Mouse (Mus musculus) right cerebral cortex, adult 2 months (tissue): ENCODE measurements around the gene Aurka.

ENCODE experiments used
- DNase-seq, 2 experiments: peaks; one replicate each; pipeline ENCODE4 v3.0.0; 2021 to 2022; ENCODE audit warnings: low spot score in 2 of 2

Aurka gene

DNA sequence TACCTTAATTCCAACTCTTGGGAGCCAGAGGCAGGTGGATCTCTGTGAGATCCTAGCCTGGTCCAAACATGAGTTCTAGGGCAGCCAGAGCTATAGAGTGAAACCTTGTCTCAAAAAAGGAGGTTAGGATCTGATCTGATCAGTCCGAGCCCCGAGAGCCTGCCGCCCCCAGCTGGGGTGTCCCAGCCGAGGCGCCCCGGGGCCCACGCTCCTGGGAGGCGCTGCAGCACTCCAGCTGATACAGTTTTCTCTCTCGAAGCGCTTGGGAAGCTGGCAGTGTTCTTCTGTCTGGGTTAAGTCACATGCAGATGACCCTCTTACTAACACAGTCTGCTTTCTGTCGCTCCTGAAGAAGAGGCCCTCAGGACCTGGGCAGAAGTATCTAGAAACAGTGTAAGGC is 11.0 kb upstream of the Aurka start:
- DNase-seq, result no peak

DNA sequence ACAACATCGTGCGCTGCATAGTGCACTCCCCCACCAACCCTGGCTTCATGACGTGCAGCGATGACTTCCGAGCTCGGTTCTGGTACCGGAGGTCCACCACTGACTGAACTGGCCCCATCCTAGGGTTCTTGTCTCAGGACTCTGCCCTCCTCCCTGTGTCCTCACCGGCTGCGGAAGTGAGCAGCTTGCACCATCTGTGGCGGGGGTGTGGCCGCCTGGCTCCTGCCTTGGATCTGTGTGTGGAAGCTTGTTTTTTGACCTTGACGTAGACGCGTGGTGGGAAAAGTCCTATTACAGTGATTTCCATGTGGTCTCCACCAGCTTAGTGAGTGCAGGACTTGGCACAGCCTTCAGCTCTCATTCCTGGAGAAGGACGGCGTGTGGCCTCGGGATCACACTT is 10.2 kb upstream of the Aurka start:
- no peak for DNase-seq

DNA sequence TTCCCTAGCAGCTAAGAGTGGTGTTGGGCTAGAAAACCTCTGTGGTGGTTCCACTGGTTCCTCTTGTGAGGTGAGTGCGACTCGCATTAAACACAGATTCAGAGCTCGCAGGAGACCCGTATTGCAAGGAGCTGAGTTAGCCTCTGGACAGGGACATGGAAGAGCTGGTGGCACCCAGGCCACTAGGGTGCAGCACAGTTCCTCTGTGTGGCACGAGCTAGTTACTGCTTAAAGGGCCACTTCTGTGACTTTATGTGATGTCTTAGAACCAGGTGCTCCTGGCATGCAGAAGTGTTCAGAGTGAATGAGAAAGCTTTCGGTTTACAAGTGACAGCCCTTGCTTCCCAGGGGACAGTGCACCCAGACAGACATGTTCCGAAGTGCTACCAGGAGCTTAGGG is 8.0 kb upstream of the Aurka start:
- peak; percentile 40 to 45 for DNase-seq

DNA sequence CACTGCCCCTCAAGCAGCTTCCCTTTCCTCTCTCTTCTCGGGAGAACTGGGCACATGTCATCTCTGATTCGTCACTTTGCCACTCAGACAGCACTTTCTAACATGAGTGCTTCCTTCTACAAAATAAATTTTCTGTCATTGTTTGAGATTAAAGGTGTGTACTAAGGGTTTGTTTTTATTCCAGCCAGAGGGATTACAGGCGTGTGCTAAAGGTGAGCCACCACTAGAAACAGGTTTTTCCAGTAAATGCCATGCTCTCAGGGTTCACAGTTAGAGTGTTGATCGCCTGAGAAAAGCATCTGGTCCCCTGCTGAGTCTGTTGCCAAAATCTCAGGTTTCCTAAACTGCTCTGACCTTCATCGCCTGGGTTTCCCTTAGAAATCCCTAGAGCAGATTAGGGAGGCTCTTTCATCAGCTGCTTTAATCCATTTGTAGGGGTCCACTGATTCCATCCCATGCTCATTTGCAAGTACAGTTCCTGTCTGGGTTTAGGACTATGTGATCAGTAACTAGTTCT is 6.7 kb upstream of the Aurka start:
- DNase-seq, result no peak

DNA sequence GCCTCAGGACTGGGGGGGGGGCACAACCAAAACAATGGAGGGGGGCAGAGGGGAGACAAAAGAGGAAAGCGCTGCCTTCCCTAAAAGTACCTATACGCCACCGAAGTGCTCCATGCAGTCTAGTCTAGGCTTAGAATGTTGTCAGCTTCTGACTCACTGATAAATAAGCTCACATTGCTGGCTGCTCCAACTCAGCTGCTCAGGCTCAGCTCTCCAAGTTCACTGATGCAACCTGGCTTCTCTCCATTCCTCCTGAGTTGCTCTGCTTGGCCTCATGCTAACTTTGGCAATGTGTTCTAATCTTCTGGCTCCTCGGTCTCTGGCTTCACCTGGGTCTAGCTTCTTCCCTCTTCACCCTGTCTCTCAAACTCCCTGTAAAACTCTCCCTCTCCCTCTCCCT is 6.2 kb upstream of the Aurka start:
- no peak for DNase-seq

DNA sequence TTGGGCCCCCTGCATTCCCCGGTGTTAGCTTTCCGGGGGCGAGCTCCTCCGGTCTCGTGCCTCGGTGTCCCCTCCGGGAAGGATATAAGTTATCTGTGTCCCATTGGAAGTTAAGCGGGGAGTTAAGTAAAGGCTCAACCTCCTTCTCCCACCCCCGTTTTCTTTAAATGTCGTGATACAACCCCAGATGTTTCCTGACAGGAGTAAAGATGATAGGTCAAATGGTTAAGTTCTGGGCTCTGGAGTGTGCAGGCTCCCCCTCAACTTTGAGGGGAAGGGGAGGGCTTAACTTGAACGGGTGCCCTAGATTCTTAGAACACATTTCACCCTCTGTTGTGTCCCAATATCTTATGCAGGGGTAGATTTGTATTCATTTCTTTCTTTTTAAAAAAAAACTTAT is 923 bp upstream of the Aurka start:
- DNase-seq, result no peak

DNA sequence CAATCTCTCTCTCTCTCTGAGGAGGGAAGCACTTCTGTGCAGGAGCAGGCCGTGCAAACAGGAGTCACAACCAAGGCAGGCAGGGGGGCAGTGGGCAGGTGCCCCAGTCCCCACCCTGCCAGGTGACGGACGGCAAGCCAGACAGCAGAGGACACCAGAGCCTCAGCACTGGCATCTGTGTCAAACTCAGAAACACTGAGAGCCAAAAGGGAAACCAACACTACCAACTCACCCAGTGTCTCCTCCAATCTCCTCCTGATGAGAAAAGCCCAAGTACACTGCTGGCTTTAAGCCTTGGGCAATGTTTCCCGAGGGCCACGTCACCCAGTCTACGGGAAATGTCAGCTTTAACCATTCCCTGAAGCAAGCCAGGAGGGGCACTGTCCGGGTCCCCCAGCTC is 7.2 kb downstream of the Aurka start:
- DNase-seq, result no peak

DNA sequence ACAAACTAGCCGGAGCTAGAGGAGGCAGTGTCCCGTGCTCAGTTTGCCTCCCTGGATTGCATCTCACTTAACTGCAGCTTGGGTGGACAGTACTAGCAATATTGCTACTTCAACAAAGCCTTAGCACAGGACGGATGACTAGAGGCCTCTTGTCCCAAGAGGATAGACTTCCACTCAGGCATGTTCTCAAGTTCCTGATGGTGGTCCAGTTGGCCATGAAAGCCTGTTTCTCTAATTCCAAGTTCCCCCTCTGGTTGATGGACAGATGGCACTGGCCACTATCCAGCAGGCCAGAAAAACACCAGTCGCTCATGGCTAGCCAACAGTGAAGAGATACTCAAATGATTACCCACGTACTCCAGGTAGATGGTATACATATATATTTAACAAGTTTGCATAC is 14.5 kb downstream of the Aurka start:
- no peak for DNase-seq

DNA sequence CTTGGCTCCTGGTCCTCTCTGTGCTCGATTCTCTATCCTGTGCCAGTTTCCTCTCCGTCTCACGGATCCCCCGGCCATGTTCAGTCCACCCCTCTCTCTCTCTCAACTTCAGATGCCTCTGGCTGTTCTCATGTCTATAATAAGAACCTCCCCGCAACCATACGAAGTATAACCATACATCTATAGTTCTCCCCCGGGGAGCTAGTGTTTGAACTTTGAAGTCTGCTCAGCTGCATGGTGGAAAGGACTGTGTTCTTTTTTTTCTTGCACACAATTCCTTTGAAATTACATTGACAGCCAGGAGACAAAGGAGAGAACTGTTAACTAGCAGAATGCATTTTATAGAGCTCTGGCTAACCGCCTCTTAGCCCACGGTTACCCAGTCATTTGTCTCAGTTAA is 15.6 kb downstream of the Aurka start:
- DNase-seq, result no peak

DNA sequence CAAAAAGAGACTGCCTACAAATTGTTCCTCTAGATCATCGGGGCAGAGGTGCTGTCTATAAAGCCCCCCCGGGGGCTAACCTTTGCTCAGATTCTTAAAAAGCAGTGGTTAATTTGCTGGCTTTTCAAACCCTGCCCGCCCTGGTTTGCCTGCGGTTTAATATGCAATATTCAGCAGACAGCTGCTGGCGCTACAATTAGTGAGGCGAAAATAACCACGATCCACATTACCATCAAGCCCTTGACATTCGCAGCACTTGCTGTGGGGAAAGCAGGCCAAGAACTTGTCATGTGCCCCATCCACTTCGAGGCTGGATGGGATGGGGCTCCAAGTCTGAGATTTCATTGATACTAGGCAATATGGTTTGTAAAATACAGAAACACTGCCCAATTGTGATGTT is 17.1 kb downstream of the Aurka start:
- no peak for DNase-seq

DNA sequence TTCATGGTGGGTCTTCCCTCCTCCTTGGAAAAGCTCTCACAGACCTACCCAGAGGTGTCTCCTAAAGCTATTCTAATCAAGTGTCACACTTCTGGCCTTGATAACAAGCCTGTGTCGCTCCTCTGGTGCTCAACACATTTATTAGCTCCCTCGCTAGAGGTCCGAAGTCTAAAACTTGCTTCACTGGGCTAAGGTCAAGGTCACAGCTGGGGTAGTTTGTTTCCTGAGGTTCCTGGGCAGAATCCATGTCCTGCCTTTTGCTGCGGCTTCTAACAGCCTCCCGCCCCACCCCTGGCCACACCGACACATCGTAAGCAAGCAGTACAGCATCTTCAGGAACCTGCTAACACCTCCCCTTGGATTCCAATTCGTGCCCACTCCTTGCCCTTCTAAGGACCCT is 19.6 kb downstream of the Aurka start:
- DNase-seq, result no peak

DNA sequence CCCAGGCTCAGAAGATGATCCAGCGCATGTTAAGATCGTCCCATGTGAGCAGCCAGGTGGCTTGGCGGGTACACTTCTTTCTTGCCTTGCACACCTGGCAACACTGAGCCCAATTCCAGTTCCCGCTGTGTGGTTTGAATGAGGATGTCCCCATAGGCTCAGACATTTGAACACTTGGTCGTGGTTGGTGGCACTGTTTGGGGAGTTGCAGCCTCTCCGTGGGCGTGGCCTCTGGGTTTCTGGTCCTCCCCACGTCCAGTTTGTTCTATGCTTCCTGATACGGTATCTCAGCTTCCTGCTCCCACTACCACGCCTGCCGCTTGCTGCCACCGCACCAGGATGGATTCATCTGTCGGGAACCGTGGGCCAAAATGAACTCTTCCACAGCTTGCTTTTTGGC is 20.6 kb downstream of the Aurka start:
- no peak for DNase-seq

DNA sequence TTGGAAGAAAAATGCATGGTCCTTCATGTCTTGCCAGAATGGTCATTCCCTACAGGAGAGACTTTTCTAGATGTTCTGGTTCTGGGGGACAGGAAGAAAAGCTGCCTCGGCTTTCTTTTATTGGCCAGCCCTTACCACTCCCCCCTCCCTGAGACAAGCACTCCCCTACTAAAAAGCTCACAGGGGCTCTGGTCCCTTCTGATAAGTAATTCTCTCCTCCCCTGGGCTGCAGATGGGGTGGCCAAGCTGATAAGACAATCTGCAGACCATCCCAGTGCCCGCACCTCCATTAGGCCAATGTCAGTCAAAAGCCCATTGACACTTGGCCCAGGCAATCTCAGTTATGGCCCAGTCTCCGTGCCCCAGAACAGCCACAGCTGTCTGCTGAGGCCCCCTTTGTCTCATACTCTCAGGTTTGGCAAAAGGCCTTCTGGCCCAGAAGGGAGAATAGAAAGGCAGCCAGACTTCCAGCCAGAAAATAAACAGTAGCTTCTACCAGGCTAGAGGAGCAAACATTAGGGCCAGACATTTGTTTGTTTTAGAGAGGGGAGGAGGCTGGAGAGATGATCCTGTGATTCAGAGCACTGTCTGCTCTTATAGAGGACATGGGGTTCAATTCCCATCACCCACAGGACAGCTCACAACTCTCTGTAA is 21.9 kb downstream of the Aurka start:
- no peak for DNase-seq

DNA sequence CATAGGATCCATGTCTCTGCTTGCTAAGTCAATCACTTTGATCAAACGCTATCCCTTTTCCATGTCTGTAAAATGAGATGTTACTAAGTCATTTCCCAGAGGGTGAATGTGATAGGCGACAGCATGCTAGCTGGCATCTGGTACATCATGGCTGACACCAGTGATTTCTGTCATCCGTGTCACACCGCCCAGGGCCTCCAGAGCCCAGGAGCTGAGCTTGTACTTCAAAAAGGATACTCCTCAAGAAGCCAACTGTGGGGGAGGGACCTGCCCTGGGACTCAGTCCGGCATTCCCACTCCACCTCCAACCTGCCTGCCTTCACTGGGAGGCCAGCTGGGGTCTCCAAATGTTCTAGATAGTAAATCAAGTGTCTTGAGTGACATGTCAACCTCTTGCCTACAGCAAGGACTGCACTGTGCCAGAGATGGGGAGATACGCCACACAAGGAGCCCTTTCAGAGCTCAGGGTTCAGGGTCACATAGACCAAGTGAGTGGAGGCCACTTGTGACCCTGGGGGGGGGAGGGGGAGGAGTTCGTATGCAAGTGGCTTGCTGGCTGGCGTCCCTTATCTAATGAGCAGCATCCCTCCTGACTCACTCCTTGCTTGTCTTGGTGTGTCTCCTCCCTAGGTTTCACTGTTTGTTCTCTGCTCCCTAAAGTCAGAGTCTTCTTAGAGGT is 23.3 kb downstream of the Aurka start:
- DNase-seq, result no peak

DNA sequence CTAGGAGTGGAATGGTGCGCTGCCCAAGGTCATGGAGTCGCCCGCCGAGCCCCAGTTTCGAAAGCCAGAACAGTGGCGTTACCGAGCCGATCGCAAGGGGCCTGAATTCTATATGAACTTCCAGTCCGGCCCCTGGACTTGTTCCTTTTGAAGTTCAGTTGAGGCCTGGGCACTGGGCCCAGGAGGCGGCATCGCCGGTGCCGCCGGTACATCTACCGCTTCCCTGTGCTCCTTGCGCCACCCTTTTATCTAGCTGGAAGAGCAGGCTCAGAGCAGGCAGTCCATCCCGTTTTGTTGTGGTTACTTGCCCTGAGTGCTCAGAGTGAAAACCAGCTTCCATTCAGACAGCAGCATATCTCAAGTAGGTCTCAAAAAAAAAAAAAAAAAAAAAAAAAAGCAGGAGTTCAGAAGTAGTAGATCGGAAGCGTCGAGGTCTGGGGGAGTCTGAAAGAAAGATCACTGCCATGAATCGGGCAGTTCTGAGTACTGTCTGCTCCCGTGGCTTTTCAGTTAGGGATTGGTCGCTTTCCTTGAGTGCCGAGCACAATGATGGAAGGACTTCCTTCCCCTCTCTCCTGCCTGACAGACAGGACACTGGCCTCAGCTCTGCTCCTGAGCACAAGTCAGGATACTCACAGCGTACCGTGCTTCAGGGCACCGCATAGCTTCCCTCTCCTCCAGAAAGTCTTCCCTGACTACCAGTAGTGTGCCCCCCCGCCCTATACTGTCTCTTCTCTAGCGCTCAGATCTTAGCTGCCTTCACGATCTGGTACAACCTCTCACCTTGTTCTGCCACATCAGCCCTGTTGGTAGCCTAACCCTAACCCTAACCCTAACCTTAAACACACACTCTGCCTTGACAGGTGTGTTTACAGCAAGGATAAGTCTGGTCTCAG is 24.1 kb downstream of the Aurka start:
- peak; percentile 21 to 22 for DNase-seq

DNA sequence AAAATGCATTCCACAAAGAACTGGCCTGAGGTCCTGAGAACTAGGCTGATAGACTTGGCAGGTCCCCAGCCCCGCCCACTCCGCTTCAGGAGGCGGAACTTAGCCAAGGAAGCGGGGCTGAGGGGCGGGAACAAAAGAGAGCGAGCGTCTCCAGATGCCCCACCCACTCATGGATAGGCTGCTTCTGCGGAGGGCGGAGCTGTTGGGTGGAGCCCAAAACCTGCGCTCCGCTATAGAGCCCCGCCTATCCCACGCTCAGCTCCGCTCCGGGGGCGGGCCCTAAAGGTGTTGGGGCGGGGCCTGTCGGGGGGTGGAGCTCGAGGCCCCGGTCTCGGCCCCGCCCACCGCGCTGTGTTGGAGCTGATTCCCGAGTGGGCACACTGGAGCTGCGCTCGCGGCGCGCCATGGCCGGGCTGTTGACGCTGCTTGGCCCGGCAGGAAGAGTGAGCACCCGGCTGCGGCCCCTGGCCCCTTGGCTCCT is 25.0 kb downstream of the Aurka start, which contains the start of gene Fam210b:
Gene Fam210b (plus strand): TSS at position 308 of the 481 bp plus-strand sequence.
- DNase-seq, result peak; percentile 92 to 95

DNA sequence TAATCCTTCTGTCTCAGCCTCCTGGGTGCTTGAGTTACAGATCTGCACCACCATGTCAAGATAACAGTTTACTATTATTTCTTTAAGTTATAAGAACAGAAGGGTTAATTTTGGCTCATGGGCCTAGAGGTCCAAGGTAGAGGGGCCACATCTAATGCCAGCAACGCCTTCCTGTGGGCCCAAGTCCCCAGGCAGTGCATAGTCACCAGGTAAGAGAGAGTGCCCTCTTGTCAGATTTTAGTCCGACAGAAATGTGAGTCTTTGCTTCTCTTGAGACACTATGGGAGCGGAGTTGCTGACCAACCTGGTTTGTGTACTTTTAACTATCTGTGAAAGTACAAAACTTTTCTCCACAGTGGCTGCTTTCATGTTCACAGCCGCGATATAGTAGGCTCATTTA is 25.7 kb downstream of the Aurka start:
- DNase-seq, result no peak

DNA sequence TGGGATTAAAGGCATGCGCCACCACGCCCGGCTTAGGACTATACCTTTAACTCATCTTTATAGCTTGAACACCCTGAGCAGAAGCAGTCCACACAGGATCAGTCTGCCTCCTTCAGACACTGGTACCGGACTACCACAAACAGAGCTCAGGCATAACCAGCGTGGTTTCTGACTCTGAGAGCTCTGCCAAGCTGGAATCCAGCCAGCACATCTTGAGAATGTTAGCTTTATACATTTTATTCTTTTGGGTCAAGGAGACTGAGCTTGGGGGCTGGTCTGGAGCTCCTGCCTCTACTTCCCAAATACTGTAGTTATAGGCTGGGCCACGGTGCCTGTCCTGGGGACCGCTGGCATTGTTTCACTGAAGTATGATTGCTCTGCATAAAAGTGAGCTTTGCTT is 26.6 kb downstream of the Aurka start:
- DNase-seq, result no peak

DNA sequence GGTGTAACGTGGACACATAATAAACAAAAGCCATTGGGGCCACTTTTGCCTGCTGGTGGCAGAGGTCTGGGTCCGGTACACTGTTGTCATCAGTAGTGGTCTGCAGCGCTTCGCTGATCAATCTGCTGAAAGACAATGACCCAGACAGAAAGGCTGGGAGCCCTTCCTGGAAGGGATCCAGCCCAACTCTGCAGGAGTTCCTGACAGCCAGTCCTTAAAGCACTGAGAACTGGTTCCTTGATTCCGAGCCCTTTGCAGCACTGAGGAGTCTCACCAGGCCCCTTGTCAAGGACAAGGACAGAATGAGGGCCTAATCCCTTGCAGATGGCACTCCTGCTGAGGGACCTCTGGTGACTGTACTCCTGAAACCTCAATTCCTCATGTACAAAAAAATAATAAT is 28.7 kb downstream of the Aurka start:
- DNase-seq, result no peak

DNA sequence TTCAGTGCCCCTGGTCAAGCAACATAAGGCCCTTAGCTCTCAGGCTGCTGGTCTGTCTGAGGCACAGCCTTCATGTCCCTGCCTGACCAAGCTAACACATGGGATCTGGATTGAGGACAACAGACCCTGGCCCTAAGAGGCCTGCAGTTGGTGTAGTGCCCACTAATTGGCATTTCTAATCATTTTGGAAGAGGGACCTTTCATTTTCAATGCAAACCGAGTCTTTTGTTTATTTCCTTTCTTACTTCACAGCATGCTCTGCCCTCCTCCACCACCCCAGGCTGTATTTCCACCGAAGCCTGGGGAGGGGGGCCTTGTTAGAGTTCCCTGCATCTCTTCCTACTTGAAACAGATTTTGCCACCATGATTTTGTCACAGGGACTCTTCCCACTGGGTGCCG is 29.4 kb downstream of the Aurka start:
- DNase-seq, result no peak

DNA sequence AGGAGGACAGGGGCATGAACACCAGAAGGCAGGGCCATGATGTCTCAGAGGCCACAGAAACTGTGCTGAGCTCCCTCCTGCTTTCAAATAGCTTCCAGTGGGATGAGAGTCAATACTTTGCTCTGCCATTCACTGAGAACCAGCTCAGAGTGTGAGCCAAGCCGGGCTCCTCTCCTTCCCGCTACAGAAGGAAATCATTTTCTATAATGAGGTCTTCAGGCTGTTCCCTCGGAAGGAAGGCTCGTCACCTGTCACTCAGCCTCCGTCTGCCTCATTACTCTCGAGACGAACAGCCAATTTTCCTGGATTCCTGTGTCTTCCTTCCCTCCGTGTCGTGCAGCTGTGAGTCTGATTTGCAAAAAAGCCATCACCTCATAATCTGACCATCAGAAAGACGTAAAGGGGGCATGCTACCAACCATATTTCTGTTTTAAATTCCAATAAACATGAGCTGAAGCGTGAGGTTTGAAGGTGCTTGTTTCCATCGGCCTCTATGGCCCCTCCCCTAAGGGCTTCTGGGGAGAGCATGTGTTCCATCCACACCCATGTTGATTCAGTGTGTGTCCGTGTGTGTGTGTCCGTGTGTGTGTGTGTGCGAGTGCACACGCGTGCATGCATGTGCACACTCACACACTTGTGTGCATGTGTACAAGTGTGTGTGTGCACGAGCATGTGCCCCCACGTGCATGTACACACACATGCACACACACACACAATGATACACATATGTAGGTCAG is 32.0 kb downstream of the Aurka start:
- DNase-seq, result no peak

DNA sequence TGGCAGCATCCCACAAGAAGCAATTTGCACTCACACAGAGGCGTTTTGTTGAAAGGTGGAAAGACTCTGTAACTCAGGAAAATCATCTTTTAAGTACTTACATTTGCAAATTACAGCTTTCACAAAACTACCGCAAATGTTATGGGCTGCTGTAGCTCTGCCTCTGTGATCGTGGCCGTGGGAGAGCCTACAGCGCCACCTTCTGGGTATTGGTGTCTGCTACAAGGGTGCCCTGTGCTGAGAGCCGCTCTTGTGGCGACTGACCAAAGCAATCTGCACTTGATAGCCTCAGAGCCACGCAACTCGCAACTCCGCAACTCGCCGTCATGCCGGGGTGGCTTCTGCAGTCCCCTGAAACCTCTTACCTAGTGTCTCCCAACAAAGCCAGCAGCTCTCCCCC is 41.2 kb downstream of the Aurka start:
- peak; percentile 88 to 89 for DNase-seq
